Mouse (Mus musculus) bone marrow, adult 2 months (tissue): ENCODE data around the gene Arhgef11.

Experiments
- CTCF ChIP-seq: fragments of 200-500 bp; IDR thresholded peaks from 2 replicates; pipeline ENCODE4 v1.5.1; 2011; ENCODE audit warnings: low read length, control low read depth; ENCODE audit not compliant: control insufficient read depth, insufficient read depth
- POLR2A ChIP-seq: fragments of 200-500 bp; IDR thresholded peaks from 2 replicates; pipeline ENCODE4 v1.6.1; 2011; ENCODE audit warnings: low read depth, mild to moderate bottlenecking, control low read depth, low read length, borderline replicate concordance; ENCODE audit not compliant: control insufficient read depth

GRCm38 (mm10) chr3:87763202-87763601 lies 145.8 kb downstream of the Arhgef11 start:
- no peak for TF ChIP-seq CTCF
- no peak for TF ChIP-seq POLR2A
